Mouse (Mus musculus) ZHBTc4 (cell line): ENCODE results near the gene Gm13078.

Experiments used
- DNase-seq: peaks from one replicate; pipeline ENCODE4 v3.0.0-alpha.2; 2011; ENCODE audit warnings: low read depth, low spot score

The Gm13078 gene

DNA sequence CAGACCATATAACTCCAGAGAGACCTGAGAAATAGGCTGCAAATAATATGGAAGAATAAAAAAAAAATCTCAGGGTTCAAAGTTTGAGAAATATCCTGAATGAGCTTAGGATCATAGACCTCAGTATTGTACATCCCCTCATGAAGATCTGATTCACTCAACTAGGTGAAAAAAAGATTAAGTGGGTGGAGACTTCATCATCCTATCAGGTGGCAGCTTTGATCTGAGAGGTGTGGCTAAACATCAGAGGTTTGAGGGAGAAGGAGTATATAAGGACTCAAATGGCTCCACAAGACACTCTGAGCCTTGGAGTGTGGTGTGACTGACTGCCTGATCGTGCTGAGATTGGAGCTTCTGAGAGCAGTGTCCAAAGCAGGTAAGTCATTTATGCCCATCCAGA, at the start of gene Gm13078:
Gene Gm13078, plus strand, starts transcription at position 301 of the 400 bp plus-strand sequence.
- no peak for DNase-seq

DNA sequence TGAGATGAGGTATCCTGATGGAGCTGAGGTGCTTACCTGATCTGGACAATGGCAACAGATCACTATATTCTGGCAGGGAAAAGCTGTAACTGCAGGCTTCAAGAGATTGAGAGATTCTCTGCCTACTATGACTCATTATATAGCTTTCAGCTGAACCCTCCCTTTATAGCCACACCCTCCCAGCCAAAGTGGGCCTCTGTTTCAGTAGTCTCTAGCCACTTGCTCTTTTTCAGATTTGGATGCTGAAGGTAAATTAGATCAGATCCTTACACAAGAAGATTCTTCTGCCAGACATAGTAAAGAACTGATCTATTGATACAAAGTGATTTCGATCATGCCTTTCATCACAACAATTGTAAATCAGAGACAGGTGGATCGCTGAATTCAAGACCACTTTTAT, 16.6 kb upstream of the Gm13078 start, which contains the start of gene Gm13089:
Gene Gm13089, minus strand, starts transcription at position 101 of the 400 bp plus-strand sequence.
- DNase-seq: no peak
